Mouse (Mus musculus): ENCODE results near the gene Lsr.

- TF ChIP-seq CTCF (IDR thresholded peaks at IDR 0.05; ENCODE audit: control insufficient read depth, insufficient read depth, low read length) (no peak), POLR2A (IDR thresholded peaks at IDR 0.05; ENCODE audit: borderline replicate concordance, control insufficient read depth, low read depth, low read length) (no peak)
These were observed at the start of gene Lsr for GRCm38 (mm10) chr7:30973251-30973500.
